8 mouse cellular contexts compared by ENCODE assay signal in genomic region chr13:111807596-111808386, GRCm38 (mm10). TPM values are rescaled to one million over a fixed set of nuclear protein-coding genes. Genes with fewer than 3 reads are reported as not detected.
DNase-seq lines count a peak whose midpoint lies in the region; ATAC-seq and TF ChIP-seq lines count a peak whose summit lies in the region.

No protein-coding gene starts in this region.

- WGBS in heart, embryonic 12.5 days: under 1% methylated on average over 59 of the region's 79 CpGs
- 1% methylated on average over 59 of the region's 79 CpGs for WGBS in limb, embryonic 15.5 days

- no peaks in the 10 kb centered on the region for H3K36me3 ChIP-seq in heart, embryonic 12.5 days
- no peaks in the 10 kb centered on the region for H3K36me3 ChIP-seq in limb, embryonic 15.5 days

- peak overlapping the region; percentile 90 for H3K4me2 ChIP-seq in heart, embryonic 12.5 days
- peak overlapping the region; percentile 82 for H3K4me2 ChIP-seq in limb, embryonic 15.5 days

- H3K9me3 ChIP-seq in heart, embryonic 12.5 days (replicated peaks): no peaks in the 10 kb centered on the region
- H3K9me3 ChIP-seq in limb, embryonic 15.5 days: no peaks in the 10 kb centered on the region

- TF ChIP-seq CTCF in left cerebral cortex, adult 2 months (IDR thresholded peaks at IDR 0.05): no peak

- peak overlapping the region; percentile 68 for H3K27ac ChIP-seq in left cerebral cortex, adult 2 months
- peak overlapping the region; percentile 99 for H3K27ac ChIP-seq in heart, embryonic 12.5 days (ENCODE audit: poor library complexity, severe bottlenecking)
- peak overlapping the region; percentile 96 for H3K27ac ChIP-seq in limb, embryonic 15.5 days

- H3K4me1 ChIP-seq in heart, embryonic 12.5 days (replicated peaks): peaks cover 31% of the 10 kb centered on the region
- peaks cover 36% of the 10 kb centered on the region for H3K4me1 ChIP-seq in limb, embryonic 15.5 days

- peak overlapping the region; percentile 98 for H3K9ac ChIP-seq in heart, embryonic 12.5 days
- H3K9ac ChIP-seq in limb, embryonic 15.5 days: peak overlapping the region; percentile 90

- peak; percentile 45 for ATAC-seq in heart, embryonic 12.5 days (ENCODE audit: insufficient number of reproducible peaks, low FRiP score)
- ATAC-seq in limb, embryonic 15.5 days (ENCODE audit: insufficient number of reproducible peaks, low FRiP score, low TSS enrichment, low read depth): 0 out of 2 replicates have a peak, but pooled peaks have one; percentile 16

- no peak for DNase-seq in left cerebral cortex, adult 2 months (ENCODE audit: extremely low spot score in 1 of 2, low spot score in 2 of 2)
- no peak for DNase-seq in left cerebral cortex, adult 18-20 months (ENCODE audit: low spot score in 2 of 2)
- peak; percentile 68 for DNase-seq in cerebellum, adult 9-11 months
- peak; percentile 80 to 81 for DNase-seq in natural killer cell, adult 2 months (ENCODE audit: low spot score in 2 of 2)
- DNase-seq in thymus, postnatal 25 days: peak; percentile 68
- DNase-seq in urinary bladder, postnatal 14 days (ENCODE audit: low spot score): no peak

- intact Hi-C loops in left cerebral cortex, adult 2 months (cut with DNase I): loop anchor here (2.0 to 5.0 kb wide), 3 partner anchors 97 to 390 kb away; partner anchors contain the start of gene Gpbp1

- peak overlapping the region; percentile 72 for H3K4me3 ChIP-seq in left cerebral cortex, adult 2 months
- H3K4me3 ChIP-seq in heart, embryonic 12.5 days: peak overlapping the region; percentile 99
- peak overlapping the region; percentile 94 for H3K4me3 ChIP-seq in limb, embryonic 15.5 days

- no peaks in the 10 kb centered on the region for H3K27me3 ChIP-seq in heart, embryonic 12.5 days (replicated peaks)
- no peaks in the 10 kb centered on the region for H3K27me3 ChIP-seq in limb, embryonic 15.5 days

RNA-seq across cellular contexts. Expression of gene Map3k1, which starts 1.0 kb away (rescaled TPM):
- 10 to 100 TPM in 1 of 2 experiments, 1 to 10 TPM in 1; 8.8 to 11.1 TPM for total RNA-seq in left cerebral cortex, adult 2 months (2021)
- total RNA-seq in left cerebral cortex, adult 18-20 months (2021): 10 to 100 TPM in 1 of 2 experiments, 1 to 10 TPM in 1; 9.0 to 10.7 TPM
- polyA plus RNA-seq in heart, embryonic 12.5 days (2016; fragmentation: Nextera tagmentation; extraction: Ambion mirVana): 16.7 and 18.7 TPM in 2 replicates
- 13.1 and 14.5 TPM in 2 replicates for polyA plus RNA-seq in limb, embryonic 15.5 days (2015; fragmentation: Nextera tagmentation; extraction: Ambion mirVana)

Comparison
In these comparisons a context has a peak if more than half of its experiments do, and no peak if none do; other contexts are left out.
1. DNase-seq: peak in cerebellum, adult 9-11 months (single experiment), natural killer cell, adult 2 months (2 of 2) and thymus, postnatal 25 days (single experiment); none in left cerebral cortex, adult 2 months (0 of 2), left cerebral cortex, adult 18-20 months (0 of 2) and urinary bladder, postnatal 14 days (single experiment).
2. Peak in every context shown above with its lines, with median percentiles within 50 percentile points of each other: H3K27ac ChIP-seq and H3K4me3 ChIP-seq.